Mouse (Mus musculus) embryo, embryonic 11.5 days (tissue): ENCODE measurements around the gene Chmp1a.

Experiments
- DNase-seq: peaks from one replicate; pipeline ENCODE4 v3.0.0-alpha.2; 2012; ENCODE audit warnings: low read depth, low spot score

Gene Chmp1a

DNA sequence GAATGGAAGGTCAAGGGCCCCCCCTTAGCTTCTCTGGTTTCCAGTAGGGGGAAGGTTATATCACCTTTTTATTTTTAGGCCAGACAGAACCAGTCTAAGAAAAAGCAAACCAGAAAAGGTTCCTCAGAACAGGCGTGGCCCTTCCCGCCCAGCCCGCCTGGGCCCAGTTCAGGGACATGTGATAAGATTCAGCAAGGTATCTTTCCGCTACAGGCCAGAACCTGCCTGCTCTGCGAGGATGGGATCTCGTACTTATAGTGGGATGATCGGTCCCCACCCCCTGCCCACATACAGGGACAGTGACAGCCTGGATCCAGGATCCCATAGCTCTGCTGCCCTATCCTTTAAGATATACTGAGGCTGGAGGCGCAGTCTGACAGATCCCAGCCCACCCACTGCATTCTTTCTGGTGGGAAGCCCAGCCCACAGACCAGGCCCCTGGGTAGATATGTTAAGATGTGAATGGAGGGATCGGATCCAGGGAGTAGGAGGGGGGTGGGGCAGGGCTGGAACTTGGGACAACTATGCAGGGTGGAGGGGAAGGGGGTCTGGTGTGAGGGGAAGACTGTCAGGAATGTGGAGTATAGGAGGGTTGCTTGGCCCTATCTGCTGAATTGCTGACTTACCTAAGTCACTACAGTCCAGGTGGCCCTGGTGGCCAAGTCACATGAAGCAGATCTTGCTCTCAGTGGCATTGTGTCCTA is 56.3 kb downstream of the Chmp1a start:
- no peak for DNase-seq

DNA sequence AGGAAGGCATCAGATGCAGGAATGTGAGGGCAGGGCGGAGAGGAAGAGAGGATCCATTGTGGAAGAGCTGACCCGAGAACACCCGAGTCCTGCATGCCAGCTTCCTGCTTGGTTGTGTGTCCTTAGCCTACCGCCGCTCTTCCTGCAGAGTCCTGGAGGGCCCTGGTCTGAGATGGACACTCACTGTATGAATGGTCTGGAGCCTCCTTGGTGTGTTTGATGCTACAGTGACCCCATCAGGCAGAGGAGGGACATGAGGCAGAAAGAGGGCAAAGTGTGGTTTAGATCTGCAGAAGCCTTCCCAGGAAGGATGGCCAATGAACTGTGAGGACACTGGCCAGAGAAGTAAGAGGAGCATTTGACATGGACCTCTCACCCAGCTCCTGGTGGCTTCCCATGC is 57.4 kb downstream of the Chmp1a start:
- no peak for DNase-seq
